Mouse (Mus musculus) layer of hippocampus, adult 9-10 months (tissue): ENCODE measurements around the gene Lamtor4.

Experiments
- DNase-seq: peaks from one replicate; pipeline ENCODE4 v3.0.0; 2022; ENCODE audit warnings: low spot score

Gene Lamtor4

GRCm38 (mm10) chr5:138299613-138300012 is 44.3 kb downstream of the Lamtor4 start:
- no peak for DNase-seq
